Mouse (Mus musculus) kidney, postnatal 0 days (tissue): ENCODE results near the gene Fam57b. TPM values are rescaled to one million over a fixed set of nuclear protein-coding genes. Genes with fewer than 3 reads are reported as not detected.
A peak's percentile ranks its signal among the peaks of the same experiment; 100 is the strongest.

Experiments used
- ATAC-seq: fragments of 200-750 bp; cut with Nextera tagmentation; replicated peaks from 2 replicates; pipeline ENCODE4 v1.8.0; 2017; ENCODE audit warnings: low read depth, moderate number of reproducible peaks, moderate TSS enrichment, moderate library complexity; ENCODE audit not compliant: low FRiP score
- DNase-seq: peaks from one replicate; pipeline ENCODE4 v3.0.0-alpha.2; 2016; ENCODE audit warnings: low spot score
- H3K27ac ChIP-seq: fragments of 300-500 bp; sonication (generic); 2 replicates; pipeline ENCODE4 v1.5.1; 2014; ENCODE audit warnings: mild to moderate bottlenecking
- H3K27me3 ChIP-seq: fragments of 300-500 bp; sonication (generic); 2 replicates; pipeline ENCODE4 v1.6.1; 2014; ENCODE audit warnings: low read length, mixed read lengths; ENCODE audit not compliant: insufficient read depth
- H3K36me3 ChIP-seq: fragments of 300-500 bp; sonication (generic); 2 replicates; pipeline ENCODE4 v1.6.1; 2014; ENCODE audit warnings: low read length, mixed read lengths; ENCODE audit not compliant: insufficient read depth
- H3K4me1 ChIP-seq: fragments of 300-500 bp; sonication (generic); replicated peaks from 2 replicates; pipeline ENCODE4 v1.6.1; 2014; ENCODE audit warnings: antibody characterized with exemption, low read length, mixed read lengths; ENCODE audit not compliant: insufficient read depth
- H3K4me2 ChIP-seq: fragments of 300-500 bp; sonication (generic); 2 replicates; pipeline ENCODE4 v1.6.1; 2014; ENCODE audit warnings: mild to moderate bottlenecking, low read length, moderate library complexity, mixed read lengths
- H3K4me3 ChIP-seq: fragments of 300-500 bp; sonication (generic); replicated peaks from 2 replicates; pipeline ENCODE4 v1.5.1; 2014; ENCODE audit warnings: low read depth, low read length
- H3K9ac ChIP-seq: fragments of 300-500 bp; sonication (generic); 2 replicates; pipeline ENCODE4 v1.6.1; 2014; ENCODE audit warnings: low read depth, low read length
- H3K9me3 ChIP-seq: fragments of 300-500 bp; sonication (generic); replicated peaks from 2 replicates; pipeline ENCODE4 v1.6.1; 2016; ENCODE audit warnings: low read length, inconsistent platforms, mixed read lengths
- CTCF ChIP-seq: IDR thresholded peaks from 2 replicates; pipeline ENCODE4 v1.5.1; 2016; ENCODE audit warnings: antibody characterized with exemption, low read depth, mild to moderate bottlenecking, moderate library complexity
- WGBS: fragments of 180-500 bp; shearing (Covaris S2); extraction: QIAGEN DNeasy Blood & Tissue Kit; methylation state at CpG from one replicate; pipeline ENCODE4 v1.1.7; 2014; 5-methylcytosine and 5-hydroxymethylcytosine counted together
- polyA plus RNA-seq: library from polyadenylated mRNA; unstranded; fragments of >200 nt; fragmentation: Nextera tagmentation; extraction: Ambion mirVana; gene quantifications from 2 replicates; pipeline ENCODE4 v1.2.1, GENCODE M21; 2015

The Fam57b gene
- polyA plus RNA-seq, 1 experiment from 2014 or later, result 0.11 TPM

GRCm38 (mm10) chr7:126766201-126766600, 31.3 kb upstream of the Fam57b start, which contains the start of gene Gdpd3:
Gene Gdpd3 (plus strand): TSS chr7:126766334.
- no peak within 1 kb of the TSS for H3K4me2 ChIP-seq
- no peak within 1 kb of the TSS for H3K4me3 ChIP-seq
- H3K9ac ChIP-seq, result 0 out of 2 replicates have a peak within 1 kb of the TSS, but pooled peaks have one; percentile 4
- WGBS, result 83% methylated on average over 16 of the region's 16 CpGs
- 0 out of 2 replicates have a peak, but pooled peaks cover 3% of the 10 kb centered on the region for H3K4me1 ChIP-seq
- H3K9me3 ChIP-seq, result no peaks in the 10 kb centered on the region
- TF ChIP-seq CTCF, result no peak
- no peak within 1 kb of the TSS; the same call in 1 of the 2 replicates for H3K27ac ChIP-seq
- ATAC-seq (peak; percentile 33; the same call in 1 of the 2 replicates), DNase-seq (no peak)
- no peaks in the 10 kb centered on the region for H3K27me3 ChIP-seq
- peaks cover 77% of the 10 kb centered on the region for H3K36me3 ChIP-seq

GRCm38 (mm10) chr7:126767001-126767400, 30.5 kb upstream of the Fam57b start:
- H3K36me3 ChIP-seq, result peaks cover 75% of the 10 kb centered on the region
- H3K4me1 ChIP-seq, result no peaks in the 10 kb centered on the region
- DNase-seq (no peak), ATAC-seq (no peak)
- H3K9ac ChIP-seq, result 0 out of 2 replicates have a peak overlapping the region, but pooled peaks have one; percentile 4
- H3K27me3 ChIP-seq, result no peaks in the 10 kb centered on the region
- H3K27ac ChIP-seq, result no peak overlapping the region
- no peak for TF ChIP-seq CTCF
- no peaks in the 10 kb centered on the region for H3K9me3 ChIP-seq
- 81% methylated on average over 8 of the region's 8 CpGs for WGBS
- no peak overlapping the region for H3K4me3 ChIP-seq
- H3K4me2 ChIP-seq, result no peak overlapping the region

GRCm38 (mm10) chr7:126770784-126771183, 26.7 kb upstream of the Fam57b start:
- H3K4me3 ChIP-seq, result no peak overlapping the region
- H3K4me2 ChIP-seq, result no peak overlapping the region
- H3K9me3 ChIP-seq, result no peaks in the 10 kb centered on the region
- no peak for ATAC-seq
- peaks cover under 1% of the 10 kb centered on the region; the same call in 1 of the 2 replicates for H3K4me1 ChIP-seq
- no peaks in the 10 kb centered on the region for H3K27me3 ChIP-seq
- DNase-seq, result no peak
- H3K36me3 ChIP-seq, result peaks cover 44% of the 10 kb centered on the region
- no peak overlapping the region for H3K27ac ChIP-seq
- 85% methylated on average over 12 of the region's 12 CpGs for WGBS
- no peak for TF ChIP-seq CTCF
- H3K9ac ChIP-seq, result no peak overlapping the region

GRCm38 (mm10) chr7:126773351-126773750, 24.1 kb upstream of the Fam57b start:
- H3K36me3 ChIP-seq, result peaks cover 26% of the 10 kb centered on the region
- H3K27ac ChIP-seq, result no peak overlapping the region
- H3K27me3 ChIP-seq, result no peaks in the 10 kb centered on the region
- H3K4me3 ChIP-seq, result no peak overlapping the region
- H3K9ac ChIP-seq, result no peak overlapping the region
- WGBS, result 44% methylated on average over 2 of the region's 2 CpGs
- DNase-seq, result no peak
- peaks cover 17% of the 10 kb centered on the region for H3K4me1 ChIP-seq
- H3K4me2 ChIP-seq, result no peak overlapping the region
- H3K9me3 ChIP-seq, result no peaks in the 10 kb centered on the region
- TF ChIP-seq CTCF, result no peak
- ATAC-seq, result no peak

GRCm38 (mm10) chr7:126774463-126774862, 23.0 kb upstream of the Fam57b start:
- Histone ChIP-seq H3K27ac (no peak overlapping the region), H3K9ac (no peak overlapping the region), H3K36me3 (peaks cover 22% of the 10 kb centered on the region), H3K9me3 (no peaks in the 10 kb centered on the region), H3K4me1 (peaks cover 17% of the 10 kb centered on the region), H3K27me3 (no peaks in the 10 kb centered on the region), H3K4me2 (no peak overlapping the region), H3K4me3 (no peak overlapping the region)
- DNase-seq, result no peak
- WGBS, result 70% methylated on average over 2 of the region's 2 CpGs
- no peak for ATAC-seq
- no peak for TF ChIP-seq CTCF

- no peaks in the 10 kb centered on the region for H3K9me3 ChIP-seq
- no peaks in the 10 kb centered on the region for H3K27me3 ChIP-seq
- no peak overlapping the region for H3K9ac ChIP-seq
- H3K4me1 ChIP-seq, result peaks cover 17% of the 10 kb centered on the region
- TF ChIP-seq CTCF, result peak; percentile 58; the same call in 1 of the 2 replicates
- peak overlapping the region; percentile 91 for H3K27ac ChIP-seq
- DNase-seq, result no peak
- H3K4me2 ChIP-seq, result no peak overlapping the region
- H3K36me3 ChIP-seq, result peaks cover 14% of the 10 kb centered on the region; the same call in 1 of the 2 replicates
- ATAC-seq, result no peak
- 76% methylated on average over 10 of the region's 10 CpGs for WGBS
- no peak overlapping the region for H3K4me3 ChIP-seq
Observed at GRCm38 (mm10) chr7:126775185-126775977, 22.1 kb upstream of the Fam57b start.
